Mouse (Mus musculus): Measurements from ENCODE around the gene Sumo2. TPM values are rescaled to one million over a fixed set of nuclear protein-coding genes. Genes with fewer than 3 reads are reported as not detected.

Sumo2 gene
- polyA plus RNA-seq, 1 experiment: 384 TPM

DNA sequence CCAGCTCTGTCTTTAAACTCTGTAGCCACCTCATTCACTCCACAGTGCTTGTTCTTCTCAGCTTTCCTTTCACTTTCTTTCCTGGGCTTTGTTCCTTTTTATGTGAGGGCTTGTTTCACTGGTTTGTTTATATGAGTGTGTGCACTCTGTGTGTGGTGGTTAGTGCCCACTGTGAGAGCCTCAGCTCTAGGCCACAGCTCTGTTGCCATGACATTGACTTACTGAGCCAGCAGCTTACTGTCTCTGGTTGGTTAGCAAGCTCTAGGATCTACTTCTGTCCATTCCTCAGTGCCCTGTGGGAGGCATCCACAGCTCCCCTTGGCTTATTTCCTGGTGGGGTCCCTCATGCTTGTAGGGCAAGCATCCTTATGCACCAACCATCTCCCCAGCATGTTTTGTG, 43.0 kb upstream of the Sumo2 start:
- Histone ChIP-seq H3K79me2 (ENCODE audit: control insufficient read depth, insufficient read depth) (peaks cover 10% of the 10 kb centered on the region), H3K27me3 (ENCODE audit: control insufficient read depth, insufficient read depth, insufficient read length) (no peaks in the 10 kb centered on the region), H3K79me3 (ENCODE audit: low read depth) (no peaks in the 10 kb centered on the region), H3K36me3 (ENCODE audit: control insufficient read depth, insufficient read depth) (peaks cover 80% of the 10 kb centered on the region), H3K4me3 (ENCODE audit: insufficient read depth, poor library complexity, severe bottlenecking) (no peak overlapping the region), H3ac (ENCODE audit: control insufficient read depth, insufficient read length, low read depth) (no peak overlapping the region)
- TF ChIP-seq MYOD1 (IDR thresholded peaks at IDR 0.05; ENCODE audit: control insufficient read depth, insufficient read length, low read depth) (no peak), CTCF (IDR thresholded peaks at IDR 0.05; ENCODE audit: control insufficient read depth, insufficient read depth, insufficient read length) (no peak), MAX (IDR thresholded peaks at IDR 0.05) (no peak), CEBPB (IDR thresholded peaks at IDR 0.05; ENCODE audit: low read depth) (no peak), FOSL1 (IDR thresholded peaks at IDR 0.05; ENCODE audit: insufficient read depth, low read length, poor library complexity, severe bottlenecking) (no peak), USF1 (IDR thresholded peaks at IDR 0.05; ENCODE audit: low read depth) (no peak), MYOG (IDR thresholded peaks at IDR 0.05; ENCODE audit: control insufficient read depth, extremely low read depth, insufficient read length) (no peak)

DNA sequence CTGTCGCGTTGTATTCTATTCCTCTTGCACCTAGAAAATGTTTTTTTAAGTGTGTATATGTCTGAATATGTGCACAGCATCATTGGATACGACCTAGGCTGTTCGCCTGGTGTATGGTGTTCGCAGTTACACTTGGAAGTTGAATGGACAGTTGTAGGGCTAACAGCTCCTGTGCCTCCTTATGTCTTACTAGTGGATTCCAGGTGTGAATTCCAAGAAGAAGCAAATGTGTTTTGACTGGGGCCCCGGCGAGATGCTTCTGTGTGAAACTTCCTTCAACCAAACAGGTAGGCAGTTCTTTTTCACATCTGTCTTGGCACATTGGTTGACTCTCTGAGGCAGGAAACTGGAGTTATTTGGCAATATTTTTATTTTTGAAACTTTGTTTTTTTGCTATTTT, 28.9 kb upstream of the Sumo2 start:
- Histone ChIP-seq H3ac (ENCODE audit: control insufficient read depth, insufficient read length, low read depth) (peak overlapping the region; percentile 99), H3K79me2 (ENCODE audit: control insufficient read depth, insufficient read depth) (peaks cover 58% of the 10 kb centered on the region), H3K27me3 (ENCODE audit: control insufficient read depth, insufficient read depth, insufficient read length) (no peaks in the 10 kb centered on the region), H3K36me3 (ENCODE audit: control insufficient read depth, insufficient read depth) (peaks cover 48% of the 10 kb centered on the region), H3K79me3 (ENCODE audit: low read depth) (peaks cover 48% of the 10 kb centered on the region), H3K4me3 (ENCODE audit: insufficient read depth, poor library complexity, severe bottlenecking) (peak overlapping the region; percentile 90)
- TF ChIP-seq USF1 (IDR thresholded peaks at IDR 0.05; ENCODE audit: low read depth) (no peak), MYOD1 (IDR thresholded peaks at IDR 0.05; ENCODE audit: control insufficient read depth, insufficient read length, low read depth) (no peak), MYOG (IDR thresholded peaks at IDR 0.05; ENCODE audit: control insufficient read depth, extremely low read depth, insufficient read length) (no peak), FOSL1 (IDR thresholded peaks at IDR 0.05; ENCODE audit: insufficient read depth, low read length, poor library complexity, severe bottlenecking) (no peak), MAX (IDR thresholded peaks at IDR 0.05) (no peak), CEBPB (IDR thresholded peaks at IDR 0.05; ENCODE audit: low read depth) (no peak), CTCF (IDR thresholded peaks at IDR 0.05; ENCODE audit: control insufficient read depth, insufficient read depth, insufficient read length) (no peak)

DNA sequence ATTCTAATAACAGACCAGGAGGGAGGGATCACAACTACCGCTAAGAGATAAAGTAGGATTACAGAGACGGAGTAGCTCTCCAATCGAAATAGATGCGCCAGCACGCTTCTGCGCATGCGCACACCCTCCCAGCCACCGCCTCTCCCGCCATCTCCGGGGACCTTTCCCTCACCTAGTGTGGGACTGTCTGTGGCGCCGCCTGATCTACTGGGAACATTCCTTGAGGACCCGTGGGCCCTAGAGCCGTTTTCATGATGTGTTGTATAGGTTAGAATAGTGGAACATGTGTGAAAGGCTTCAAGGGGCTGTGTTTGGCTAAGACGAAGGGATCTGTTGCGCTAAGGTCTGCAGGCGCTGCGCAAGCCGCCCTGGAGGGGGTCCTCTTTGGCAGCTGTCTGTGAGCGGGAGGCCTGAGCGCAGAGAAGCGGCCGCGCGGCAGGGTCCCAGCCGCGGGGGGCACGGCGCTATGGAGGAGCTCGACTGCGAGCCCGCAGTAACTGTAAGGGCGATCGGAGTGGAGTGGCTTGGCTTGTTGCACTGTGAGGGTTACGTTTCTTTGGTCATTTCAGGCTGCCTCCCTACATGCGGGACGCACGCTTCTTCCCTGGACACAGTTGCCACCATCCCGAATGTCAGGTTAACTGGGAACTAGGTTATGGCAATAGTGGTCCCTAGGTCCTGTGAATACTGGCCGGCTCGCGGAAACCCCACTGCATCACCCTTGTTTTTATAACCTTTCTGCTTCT, 28.2 kb upstream of the Sumo2 start, which contains the start of gene Nup85:
Nup85 (plus strand) TSS at position 371 of the 746 bp plus-strand sequence.
- TF ChIP-seq CEBPB (IDR thresholded peaks at IDR 0.05; ENCODE audit: low read depth) (no peak), MYOD1 (IDR thresholded peaks at IDR 0.05; ENCODE audit: control insufficient read depth, insufficient read length, low read depth) (peak; percentile 35), CTCF (IDR thresholded peaks at IDR 0.05; ENCODE audit: control insufficient read depth, insufficient read depth, insufficient read length) (no peak), MYOG (IDR thresholded peaks at IDR 0.05; ENCODE audit: control insufficient read depth, extremely low read depth, insufficient read length) (no peak), FOSL1 (IDR thresholded peaks at IDR 0.05; ENCODE audit: insufficient read depth, low read length, poor library complexity, severe bottlenecking) (no peak), USF1 (IDR thresholded peaks at IDR 0.05; ENCODE audit: low read depth) (no peak), MAX (IDR thresholded peaks at IDR 0.05) (peak; percentile 100)
- peaks cover 51% of the 10 kb centered on the region for H3K79me2 ChIP-seq (ENCODE audit: control insufficient read depth, insufficient read depth)
- peaks cover 45% of the 10 kb centered on the region for H3K79me3 ChIP-seq (ENCODE audit: low read depth)
- peak within 1 kb of the TSS; percentile 99 for H3ac ChIP-seq (ENCODE audit: control insufficient read depth, insufficient read length, low read depth)
- H3K27me3 ChIP-seq (ENCODE audit: control insufficient read depth, insufficient read depth, insufficient read length): no peaks in the 10 kb centered on the region
- peak within 1 kb of the TSS; percentile 90 for H3K4me3 ChIP-seq (ENCODE audit: insufficient read depth, poor library complexity, severe bottlenecking)
- peaks cover 41% of the 10 kb centered on the region for H3K36me3 ChIP-seq (ENCODE audit: control insufficient read depth, insufficient read depth)

DNA sequence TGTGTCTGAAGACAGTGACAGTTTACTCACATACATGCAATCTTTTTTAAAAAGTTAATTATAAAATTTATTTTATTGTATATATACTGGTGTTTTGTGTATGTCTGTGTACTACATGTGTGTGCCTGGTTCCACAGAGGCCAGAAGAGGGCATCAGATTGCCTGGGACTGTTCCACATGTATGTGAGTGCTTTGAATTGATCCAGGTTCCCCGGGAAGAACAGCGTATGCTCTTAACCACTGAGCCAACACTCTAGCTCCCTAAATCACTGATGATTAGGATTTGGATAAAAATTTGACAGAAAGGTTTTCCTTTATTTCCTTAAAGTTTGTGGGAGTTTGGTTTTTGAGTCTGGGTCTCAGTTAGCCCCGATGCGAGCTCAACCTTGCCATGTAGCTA, 27.3 kb upstream of the Sumo2 start:
- TF ChIP-seq FOSL1 (IDR thresholded peaks at IDR 0.05; ENCODE audit: insufficient read depth, low read length, poor library complexity, severe bottlenecking): no peak
- TF ChIP-seq MYOG (IDR thresholded peaks at IDR 0.05; ENCODE audit: control insufficient read depth, extremely low read depth, insufficient read length): no peak
- TF ChIP-seq USF1 (IDR thresholded peaks at IDR 0.05; ENCODE audit: low read depth): no peak
- TF ChIP-seq MAX (IDR thresholded peaks at IDR 0.05): no peak
- no peak for TF ChIP-seq MYOD1 (IDR thresholded peaks at IDR 0.05; ENCODE audit: control insufficient read depth, insufficient read length, low read depth)
- TF ChIP-seq CTCF (IDR thresholded peaks at IDR 0.05; ENCODE audit: control insufficient read depth, insufficient read depth, insufficient read length): no peak
- TF ChIP-seq CEBPB (IDR thresholded peaks at IDR 0.05; ENCODE audit: low read depth): no peak
- Histone ChIP-seq H3K79me2 (ENCODE audit: control insufficient read depth, insufficient read depth) (peaks cover 43% of the 10 kb centered on the region), H3K79me3 (ENCODE audit: low read depth) (peaks cover 37% of the 10 kb centered on the region), H3K4me3 (ENCODE audit: insufficient read depth, poor library complexity, severe bottlenecking) (no peak overlapping the region), H3K27me3 (ENCODE audit: control insufficient read depth, insufficient read depth, insufficient read length) (no peaks in the 10 kb centered on the region), H3ac (ENCODE audit: control insufficient read depth, insufficient read length, low read depth) (no peak overlapping the region), H3K36me3 (ENCODE audit: control insufficient read depth, insufficient read depth) (peaks cover 33% of the 10 kb centered on the region)

DNA sequence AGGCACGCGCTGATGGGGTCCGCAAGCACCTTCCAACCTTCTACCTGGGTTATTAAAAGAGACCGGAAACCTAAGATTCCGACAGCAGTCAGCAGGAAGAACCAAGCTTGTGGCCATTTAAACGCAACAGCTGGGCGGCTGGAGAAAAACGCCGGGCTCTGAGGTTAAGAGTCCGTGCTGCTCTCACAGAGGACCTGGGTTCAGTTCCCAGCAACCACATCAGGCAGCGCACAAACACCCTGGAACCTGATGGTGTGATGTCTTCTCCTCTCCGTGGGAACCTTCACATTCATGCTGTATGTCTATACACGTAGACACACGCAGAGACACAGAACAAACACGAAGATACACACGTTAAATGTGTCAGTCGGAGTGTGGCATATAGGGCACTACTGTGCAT, 19.6 kb upstream of the Sumo2 start:
- no peak overlapping the region for H3ac ChIP-seq (ENCODE audit: control insufficient read depth, insufficient read length, low read depth)
- no peaks in the 10 kb centered on the region for H3K27me3 ChIP-seq (ENCODE audit: control insufficient read depth, insufficient read depth, insufficient read length)
- H3K36me3 ChIP-seq (ENCODE audit: control insufficient read depth, insufficient read depth): no peaks in the 10 kb centered on the region
- no peak for TF ChIP-seq MYOG (IDR thresholded peaks at IDR 0.05; ENCODE audit: control insufficient read depth, extremely low read depth, insufficient read length)
- TF ChIP-seq CEBPB (IDR thresholded peaks at IDR 0.05; ENCODE audit: low read depth): no peak
- no peak for TF ChIP-seq MAX (IDR thresholded peaks at IDR 0.05)
- no peak for TF ChIP-seq CTCF (IDR thresholded peaks at IDR 0.05; ENCODE audit: control insufficient read depth, insufficient read depth, insufficient read length)
- TF ChIP-seq USF1 (IDR thresholded peaks at IDR 0.05; ENCODE audit: low read depth): no peak
- TF ChIP-seq FOSL1 (IDR thresholded peaks at IDR 0.05; ENCODE audit: insufficient read depth, low read length, poor library complexity, severe bottlenecking): no peak
- TF ChIP-seq MYOD1 (IDR thresholded peaks at IDR 0.05; ENCODE audit: control insufficient read depth, insufficient read length, low read depth): no peak
- H3K79me3 ChIP-seq (ENCODE audit: low read depth): no peaks in the 10 kb centered on the region
- H3K79me2 ChIP-seq (ENCODE audit: control insufficient read depth, insufficient read depth): no peaks in the 10 kb centered on the region
- no peak overlapping the region for H3K4me3 ChIP-seq (ENCODE audit: insufficient read depth, poor library complexity, severe bottlenecking)
